Mouse (Mus musculus): Measurements from ENCODE around the gene Gm17018. TPM values are rescaled to one million over a fixed set of nuclear protein-coding genes. Genes with fewer than 3 reads are reported as not detected.

Gene Gm17018
- polyA plus RNA-seq, 1 experiment from 2014 or later: 44.0 TPM

DNA sequence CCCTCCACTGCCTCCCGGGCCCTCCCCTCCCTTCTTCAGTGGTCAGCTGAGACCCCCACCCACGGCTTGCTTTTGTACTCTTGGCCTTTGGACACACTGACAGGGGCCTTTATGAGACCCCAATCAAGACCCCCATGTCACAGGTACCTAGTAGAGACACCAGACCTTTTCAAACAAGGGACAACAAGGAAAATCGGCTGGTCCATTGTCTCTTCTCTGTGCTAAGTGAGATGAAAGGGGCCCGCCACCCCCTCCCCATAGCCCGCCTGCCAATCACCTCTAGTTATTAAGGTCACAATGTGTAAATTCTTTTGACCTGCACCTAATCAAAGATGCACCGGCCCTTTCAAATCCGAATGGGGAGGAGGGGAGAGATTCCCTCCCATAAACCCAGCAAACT is 56.3 kb downstream of the Gm17018 start:
- peaks cover 37% of the 10 kb centered on the region for H3K27me3 ChIP-seq
- WGBS: 8% methylated on average over 7 of the region's 7 CpGs

DNA sequence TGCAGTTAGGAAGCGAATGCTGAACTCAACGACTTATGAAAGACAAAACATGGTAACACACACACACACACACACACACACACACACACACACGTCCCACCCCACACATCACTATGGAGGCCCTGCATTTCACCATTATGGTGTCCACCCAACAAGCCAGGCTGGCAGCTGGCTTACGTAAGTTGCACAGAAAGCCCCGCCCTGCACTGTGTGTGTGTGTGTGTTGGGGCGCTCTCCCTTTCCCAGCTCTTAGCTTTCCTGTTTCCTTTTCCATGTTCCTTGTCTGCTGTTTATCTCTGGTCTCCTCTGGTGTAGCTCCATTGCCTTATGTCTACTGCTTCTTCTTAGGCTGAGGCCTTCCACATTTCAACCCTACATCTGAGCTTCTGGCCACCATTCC is 57.8 kb downstream of the Gm17018 start:
- 97% methylated on average over 6 of the region's 6 CpGs for WGBS
- Histone ChIP-seq H3K9ac (no peak overlapping the region), H3K27me3 (peaks cover 24% of the 10 kb centered on the region), H3K4me1 (peaks cover 39% of the 10 kb centered on the region), H3K36me3 (ENCODE audit: poor library complexity, severe bottlenecking) (no peaks in the 10 kb centered on the region), H3K9me3 (replicated peaks) (no peaks in the 10 kb centered on the region), H3K4me2 (no peak overlapping the region), H3K27ac (no peak overlapping the region), H3K4me3 (no peak overlapping the region)
- no peak for ATAC-seq

More for the DNA sequence above, 56.3 kb downstream of the Gm17018 start:
- H3K4me3 ChIP-seq: no peak overlapping the region
- H3K36me3 ChIP-seq (ENCODE audit: poor library complexity, severe bottlenecking): no peaks in the 10 kb centered on the region
- H3K27ac ChIP-seq: no peak overlapping the region
- ATAC-seq: no peak
- peaks cover 34% of the 10 kb centered on the region for H3K4me1 ChIP-seq
- no peak overlapping the region for H3K4me2 ChIP-seq
- no peaks in the 10 kb centered on the region for H3K9me3 ChIP-seq (replicated peaks)
- H3K9ac ChIP-seq: no peak overlapping the region

DNA sequence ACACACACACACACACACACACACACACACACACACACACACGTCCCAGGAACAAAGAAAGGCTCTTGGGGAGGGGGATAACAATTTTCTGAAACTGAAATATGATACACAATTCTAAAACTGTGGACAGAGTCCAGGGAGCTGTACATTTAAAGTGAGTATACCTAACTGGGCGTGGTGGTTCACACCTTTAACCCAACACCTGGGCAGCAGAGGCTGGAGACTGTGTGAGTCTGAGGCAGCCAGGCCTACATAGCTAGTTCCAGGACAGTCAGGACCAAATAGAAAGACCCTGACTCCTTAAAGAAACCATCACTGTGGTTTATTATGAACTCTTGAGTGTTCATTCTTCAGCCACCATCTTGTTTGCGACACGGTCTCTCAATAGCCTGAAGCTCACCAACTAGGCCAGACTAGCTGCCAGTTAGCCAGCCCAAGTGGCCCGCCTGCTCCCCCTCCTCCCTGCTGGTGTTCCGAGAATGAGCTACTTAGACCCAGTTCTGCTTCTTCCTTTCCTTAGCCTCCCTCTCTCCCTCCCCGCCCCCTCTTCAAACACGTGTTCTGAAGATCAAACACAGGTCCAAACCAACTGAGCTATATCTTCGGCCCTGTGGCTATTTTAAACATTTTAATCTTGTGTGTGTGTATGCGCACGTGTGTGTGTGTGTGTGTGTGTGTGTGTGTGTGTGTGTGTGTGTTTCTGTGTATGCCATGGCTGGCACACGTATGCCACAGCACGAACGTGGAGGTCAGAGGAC is 59.5 kb downstream of the Gm17018 start:
- H3K9me3 ChIP-seq (replicated peaks): no peaks in the 10 kb centered on the region
- no peak overlapping the region for H3K27ac ChIP-seq
- no peak overlapping the region for H3K4me2 ChIP-seq
- 0 out of 2 replicates have a peak, but pooled peaks cover under 1% of the 10 kb centered on the region for H3K36me3 ChIP-seq (ENCODE audit: poor library complexity, severe bottlenecking)
- peaks cover 15% of the 10 kb centered on the region for H3K27me3 ChIP-seq
- H3K9ac ChIP-seq: no peak overlapping the region
- no peak for ATAC-seq
- peaks cover 30% of the 10 kb centered on the region for H3K4me1 ChIP-seq
- WGBS: 86% methylated on average over 14 of the region's 14 CpGs
- no peak overlapping the region for H3K4me3 ChIP-seq

- peaks cover 13% of the 10 kb centered on the region for H3K27me3 ChIP-seq
- 64% methylated on average over 7 of the region's 7 CpGs for WGBS
- ATAC-seq: no peak
Measured at GRCm38 (mm10) chr19:45621061-45621460, 60.6 kb downstream of the Gm17018 start.

GRCm38 (mm10) chr19:45622144-45622543 is 61.7 kb downstream of the Gm17018 start:
- Histone ChIP-seq H3K9me3 (replicated peaks) (no peaks in the 10 kb centered on the region), H3K27me3 (peaks cover 13% of the 10 kb centered on the region), H3K4me3 (no peak overlapping the region), H3K4me2 (no peak overlapping the region), H3K9ac (no peak overlapping the region), H3K4me1 (peaks cover 8% of the 10 kb centered on the region; the same call in 1 of the 2 replicates), H3K27ac (no peak overlapping the region), H3K36me3 (ENCODE audit: poor library complexity, severe bottlenecking) (0 out of 2 replicates have a peak, but pooled peaks cover 7% of the 10 kb centered on the region)
- no peak for ATAC-seq
- WGBS: 28% methylated on average over 5 of the region's 5 CpGs

More at GRCm38 (mm10) chr19:45621061-45621460, 60.6 kb downstream of the Gm17018 start:
- Histone ChIP-seq H3K4me2 (no peak overlapping the region), H3K4me1 (peaks cover 19% of the 10 kb centered on the region), H3K4me3 (no peak overlapping the region), H3K27ac (no peak overlapping the region), H3K36me3 (ENCODE audit: poor library complexity, severe bottlenecking) (0 out of 2 replicates have a peak, but pooled peaks cover 7% of the 10 kb centered on the region), H3K9me3 (replicated peaks) (no peaks in the 10 kb centered on the region), H3K9ac (no peak overlapping the region)

- no peak for ATAC-seq
- Histone ChIP-seq H3K4me1 (0 out of 2 replicates have a peak, but pooled peaks cover 6% of the 10 kb centered on the region), H3K4me2 (no peak overlapping the region), H3K27me3 (peaks cover 8% of the 10 kb centered on the region), H3K9ac (no peak overlapping the region), H3K9me3 (replicated peaks) (no peaks in the 10 kb centered on the region), H3K4me3 (no peak overlapping the region), H3K36me3 (ENCODE audit: poor library complexity, severe bottlenecking) (peaks cover 7% of the 10 kb centered on the region; the same call in 1 of the 2 replicates), H3K27ac (no peak overlapping the region)
- WGBS: 83% methylated on average over 4 of the region's 4 CpGs
Measured at GRCm38 (mm10) chr19:45623710-45624109, 63.3 kb downstream of the Gm17018 start.

DNA sequence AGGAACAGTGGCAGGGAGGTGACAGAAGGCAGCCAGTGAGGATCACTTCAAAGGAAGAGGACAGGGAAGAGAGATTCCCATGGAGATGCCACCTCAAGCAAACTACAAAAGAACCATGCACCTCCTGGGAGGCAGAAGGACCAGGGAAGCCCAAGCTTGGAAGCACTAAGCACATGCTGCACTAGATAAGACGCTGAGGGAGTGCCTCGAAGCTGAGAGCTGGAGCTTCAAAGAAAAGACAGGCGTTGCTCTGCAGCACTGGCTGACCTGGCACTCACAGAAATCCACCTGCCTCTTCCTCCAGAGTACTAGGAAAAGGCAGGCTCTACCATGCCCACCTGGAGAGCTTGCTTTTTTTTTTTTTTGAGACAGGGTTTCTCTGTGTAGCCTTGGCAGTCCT is 66.6 kb downstream of the Gm17018 start:
- Histone ChIP-seq H3K9ac (no peak overlapping the region), H3K9me3 (replicated peaks) (no peaks in the 10 kb centered on the region), H3K4me3 (no peak overlapping the region), H3K4me2 (no peak overlapping the region), H3K27me3 (0 out of 2 replicates have a peak, but pooled peaks cover 3% of the 10 kb centered on the region), H3K27ac (no peak overlapping the region), H3K36me3 (ENCODE audit: poor library complexity, severe bottlenecking) (peaks cover 7% of the 10 kb centered on the region; the same call in 1 of the 2 replicates), H3K4me1 (0 out of 2 replicates have a peak, but pooled peaks cover 4% of the 10 kb centered on the region)
- WGBS: 36% methylated on average over 3 of the region's 3 CpGs
- ATAC-seq: no peak

- no peaks in the 10 kb centered on the region for H3K4me1 ChIP-seq
- peaks cover 7% of the 10 kb centered on the region; the same call in 1 of the 2 replicates for H3K36me3 ChIP-seq (ENCODE audit: poor library complexity, severe bottlenecking)
- no peaks in the 10 kb centered on the region for H3K9me3 ChIP-seq (replicated peaks)
- H3K27ac ChIP-seq: no peak overlapping the region
- no peak overlapping the region for H3K4me2 ChIP-seq
- ATAC-seq: no peak
- no peak overlapping the region for H3K9ac ChIP-seq
- no peak overlapping the region for H3K4me3 ChIP-seq
- WGBS: 28% methylated on average over 6 of the region's 6 CpGs
- H3K27me3 ChIP-seq: 0 out of 2 replicates have a peak, but pooled peaks cover 3% of the 10 kb centered on the region
Measured at GRCm38 (mm10) chr19:45628649-45629048, 68.2 kb downstream of the Gm17018 start.

DNA sequence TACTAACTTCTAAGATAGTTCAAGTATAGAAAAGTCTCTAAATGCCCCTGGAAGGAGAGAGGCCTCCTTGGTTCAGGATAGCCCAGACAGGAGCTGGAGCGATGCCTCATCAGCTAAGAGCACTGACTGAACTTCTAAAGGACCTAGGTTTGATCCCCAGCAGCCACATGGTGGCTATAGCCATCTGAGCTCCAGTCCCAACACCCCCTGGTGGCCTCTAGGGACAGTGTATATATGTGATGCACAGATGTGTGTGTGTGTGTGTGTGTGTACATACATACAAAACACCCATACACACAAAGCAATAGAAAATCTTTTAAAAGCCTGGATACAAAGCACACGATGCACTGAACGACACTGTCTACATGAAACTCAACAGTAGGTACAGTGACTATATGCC is 68.8 kb downstream of the Gm17018 start:
- Histone ChIP-seq H3K36me3 (ENCODE audit: poor library complexity, severe bottlenecking) (peaks cover 8% of the 10 kb centered on the region; the same call in 1 of the 2 replicates), H3K9ac (no peak overlapping the region)
- WGBS: 91% methylated on average over 3 of the region's 3 CpGs

More for the DNA sequence above, 68.8 kb downstream of the Gm17018 start:
- no peak for ATAC-seq
- no peak overlapping the region for H3K27ac ChIP-seq
- H3K4me3 ChIP-seq: no peak overlapping the region
- H3K4me1 ChIP-seq: no peaks in the 10 kb centered on the region
- H3K4me2 ChIP-seq: no peak overlapping the region
- H3K27me3 ChIP-seq: 0 out of 2 replicates have a peak, but pooled peaks cover 3% of the 10 kb centered on the region
- H3K9me3 ChIP-seq (replicated peaks): no peaks in the 10 kb centered on the region

Other genes starting within 250 kb of the Gm17018 start
- gene Btrc, start 196.9 kb upstream of the Gm17018 start, polyA plus RNA-seq (2015; fragmentation: Nextera tagmentation; extraction: Ambion mirVana): 51.4 and 54.9 TPM in 2 replicates
- 16.2 and 16.7 TPM in 2 replicates for gene Poll, start 84 bp upstream of the Gm17018 start, polyA plus RNA-seq (2015; fragmentation: Nextera tagmentation; extraction: Ambion mirVana)
- 3.4 TPM in 2 replicates for gene Fbxw4, start 99.7 kb downstream of the Gm17018 start, polyA plus RNA-seq (2015; fragmentation: Nextera tagmentation; extraction: Ambion mirVana)
- gene Fgf8, start 182.3 kb downstream of the Gm17018 start, polyA plus RNA-seq (2015; fragmentation: Nextera tagmentation; extraction: Ambion mirVana): 1.5 and 2.5 TPM in 2 replicates
- gene Npm3, start 189.0 kb downstream of the Gm17018 start, polyA plus RNA-seq (2015; fragmentation: Nextera tagmentation; extraction: Ambion mirVana): 9.4 and 10.9 TPM in 2 replicates
- gene Mgea5, start 223.2 kb downstream of the Gm17018 start, polyA plus RNA-seq (2015; fragmentation: Nextera tagmentation; extraction: Ambion mirVana): 85.0 and 88.2 TPM in 2 replicates